Mouse (Mus musculus): ENCODE measurements at regions not wholly inside any gene's neighbourhood (a gene's known extent, or its start where the extent isn't known, plus 50 kb on each side); places are given as distances from the start of the nearest gene placed in this dataset.

GRCm38 (mm10) chr12:79907583-79907982, 205.2 kb downstream of the Zfp36l1 start:
- no peaks in the 10 kb centered on the region; the same call in 1 of the 2 replicates for H3K4me1 ChIP-seq (ENCODE audit: control insufficient read depth, insufficient read depth, low read length)
- no peak overlapping the region for H3K4me3 ChIP-seq (replicated peaks; ENCODE audit: control insufficient read depth, low read depth, low read length)
- no peak overlapping the region for H3K27ac ChIP-seq (ENCODE audit: control insufficient read depth, insufficient read depth, low read depth, low read length, poor library complexity)
- no peak for TF ChIP-seq CTCF (IDR thresholded peaks at IDR 0.05; ENCODE audit: control insufficient read depth, insufficient read depth, low read length)
- WGBS: 66% methylated on average over 5 of the region's 5 CpGs

DNA sequence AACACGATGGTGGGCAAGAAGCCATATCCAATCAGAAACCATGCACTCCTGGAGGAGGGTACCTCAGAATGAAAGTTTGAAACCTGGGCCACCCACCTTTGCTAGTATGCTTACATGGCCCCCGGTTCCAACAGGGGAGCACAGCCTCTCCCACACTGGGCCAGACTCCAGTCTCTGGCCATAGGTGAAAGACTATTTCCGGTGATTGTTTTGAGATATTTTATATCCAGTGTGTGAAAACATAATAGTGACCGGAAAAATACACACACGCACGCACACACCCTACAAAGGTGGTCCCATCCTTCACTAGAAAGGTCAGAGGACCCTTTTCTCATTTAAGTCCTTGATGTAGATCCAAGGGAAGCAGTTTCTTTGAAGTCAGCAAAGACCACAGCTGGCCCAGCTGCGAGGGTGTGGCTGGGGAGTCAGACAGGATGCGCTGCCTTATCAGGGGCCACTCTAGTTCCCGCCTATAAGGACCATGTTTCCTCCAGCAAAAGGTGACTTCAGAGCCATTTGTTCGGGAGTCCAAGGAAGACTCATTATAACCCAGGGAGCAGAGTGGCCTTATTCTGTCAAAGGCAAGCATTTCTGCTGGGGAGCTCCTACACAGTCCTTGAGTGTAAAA, 206.0 kb downstream of the Zfp36l1 start:
- WGBS: 65% methylated on average over 10 of the region's 10 CpGs
- Histone ChIP-seq H3K27ac (ENCODE audit: control insufficient read depth, insufficient read depth, low read depth, low read length, poor library complexity) (no peak overlapping the region), H3K4me3 (replicated peaks; ENCODE audit: control insufficient read depth, low read depth, low read length) (no peak overlapping the region), H3K4me1 (ENCODE audit: control insufficient read depth, insufficient read depth, low read length) (no peaks in the 10 kb centered on the region; the same call in 1 of the 2 replicates)
- TF ChIP-seq POLR2A (IDR thresholded peaks at IDR 0.05; ENCODE audit: borderline replicate concordance, control insufficient read depth, low read depth, low read length): no peak
- TF ChIP-seq CTCF (IDR thresholded peaks at IDR 0.05; ENCODE audit: control insufficient read depth, insufficient read depth, low read length): no peak

- WGBS: 53% methylated on average over 10 of the region's 10 CpGs
- TF ChIP-seq POLR2A (IDR thresholded peaks at IDR 0.05; ENCODE audit: borderline replicate concordance, control insufficient read depth, low read depth, low read length): no peak
- no peak for TF ChIP-seq CTCF (IDR thresholded peaks at IDR 0.05; ENCODE audit: control insufficient read depth, insufficient read depth, low read length)
These were observed 206.7 kb downstream of the Zfp36l1 start for GRCm38 (mm10) chr12:79905828-79906737.

GRCm38 (mm10) chr12:79904913-79905549, 207.8 kb downstream of the Zfp36l1 start:
- Histone ChIP-seq H3K4me1 (ENCODE audit: control insufficient read depth, insufficient read depth, low read length) (no peaks in the 10 kb centered on the region), H3K4me3 (replicated peaks; ENCODE audit: control insufficient read depth, low read depth, low read length) (no peak overlapping the region), H3K27ac (ENCODE audit: control insufficient read depth, insufficient read depth, low read depth, low read length, poor library complexity) (no peak overlapping the region)
- 37% methylated on average over 2 of the region's 2 CpGs for WGBS
- no peak for TF ChIP-seq CTCF (IDR thresholded peaks at IDR 0.05; ENCODE audit: control insufficient read depth, insufficient read depth, low read length)
- TF ChIP-seq POLR2A (IDR thresholded peaks at IDR 0.05; ENCODE audit: borderline replicate concordance, control insufficient read depth, low read depth, low read length): no peak

More at GRCm38 (mm10) chr12:79905828-79906737, 206.7 kb downstream of the Zfp36l1 start:
- Histone ChIP-seq H3K4me1 (ENCODE audit: control insufficient read depth, insufficient read depth, low read length) (no peaks in the 10 kb centered on the region; the same call in 1 of the 2 replicates), H3K27ac (ENCODE audit: control insufficient read depth, insufficient read depth, low read depth, low read length, poor library complexity) (no peak overlapping the region), H3K4me3 (replicated peaks; ENCODE audit: control insufficient read depth, low read depth, low read length) (no peak overlapping the region)

GRCm38 (mm10) chr12:79902761-79903160, 210.1 kb downstream of the Zfp36l1 start:
- TF ChIP-seq CTCF (IDR thresholded peaks at IDR 0.05; ENCODE audit: control insufficient read depth, insufficient read depth, low read length) (no peak), POLR2A (IDR thresholded peaks at IDR 0.05; ENCODE audit: borderline replicate concordance, control insufficient read depth, low read depth, low read length) (no peak)
- Histone ChIP-seq H3K4me3 (replicated peaks; ENCODE audit: control insufficient read depth, low read depth, low read length) (no peak overlapping the region), H3K27ac (ENCODE audit: control insufficient read depth, insufficient read depth, low read depth, low read length, poor library complexity) (no peak overlapping the region), H3K4me1 (ENCODE audit: control insufficient read depth, insufficient read depth, low read length) (no peaks in the 10 kb centered on the region)
- WGBS: 57% methylated on average over 7 of the region's 7 CpGs

DNA sequence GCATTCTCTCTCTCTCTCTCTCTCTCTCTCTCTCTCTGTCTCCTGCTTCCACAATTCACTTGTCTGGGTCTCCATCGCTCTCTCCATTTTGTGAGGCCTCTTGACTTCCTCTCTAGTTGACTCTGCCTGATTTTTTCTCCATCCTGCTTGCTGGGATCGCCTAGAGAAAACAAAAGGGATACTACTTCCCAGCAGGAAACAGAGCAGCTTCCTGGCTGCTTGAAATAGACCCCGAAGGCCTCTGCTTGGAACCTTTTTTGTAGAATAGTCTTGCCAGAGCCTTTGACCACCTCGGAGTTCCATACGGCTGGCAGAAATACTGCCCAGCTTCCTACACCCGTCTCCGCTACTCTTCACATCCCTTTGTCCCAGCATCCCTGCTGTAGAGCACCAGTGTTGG, 210.7 kb downstream of the Zfp36l1 start:
- no peak overlapping the region for H3K4me3 ChIP-seq (replicated peaks; ENCODE audit: control insufficient read depth, low read depth, low read length)
- TF ChIP-seq POLR2A (IDR thresholded peaks at IDR 0.05; ENCODE audit: borderline replicate concordance, control insufficient read depth, low read depth, low read length): no peak
- TF ChIP-seq CTCF (IDR thresholded peaks at IDR 0.05; ENCODE audit: control insufficient read depth, insufficient read depth, low read length): no peak
- WGBS: 70% methylated on average over 7 of the region's 7 CpGs
- no peak overlapping the region for H3K27ac ChIP-seq (ENCODE audit: control insufficient read depth, insufficient read depth, low read depth, low read length, poor library complexity)
- no peaks in the 10 kb centered on the region for H3K4me1 ChIP-seq (ENCODE audit: control insufficient read depth, insufficient read depth, low read length)

- TF ChIP-seq CTCF (IDR thresholded peaks at IDR 0.05; ENCODE audit: control insufficient read depth, insufficient read depth, low read length) (no peak), POLR2A (IDR thresholded peaks at IDR 0.05; ENCODE audit: borderline replicate concordance, control insufficient read depth, low read depth, low read length) (no peak)
- 14% methylated on average over 12 of the region's 12 CpGs for WGBS
- Histone ChIP-seq H3K4me3 (replicated peaks; ENCODE audit: control insufficient read depth, low read depth, low read length) (no peak overlapping the region), H3K27ac (ENCODE audit: control insufficient read depth, insufficient read depth, low read depth, low read length, poor library complexity) (no peak overlapping the region), H3K4me1 (ENCODE audit: control insufficient read depth, insufficient read depth, low read length) (no peaks in the 10 kb centered on the region)
These were observed 214.4 kb downstream of the Zfp36l1 start for GRCm38 (mm10) chr12:79898198-79898930.

Measured in bone marrow, adult 2 months (tissue).